In the genomic region with DNA sequence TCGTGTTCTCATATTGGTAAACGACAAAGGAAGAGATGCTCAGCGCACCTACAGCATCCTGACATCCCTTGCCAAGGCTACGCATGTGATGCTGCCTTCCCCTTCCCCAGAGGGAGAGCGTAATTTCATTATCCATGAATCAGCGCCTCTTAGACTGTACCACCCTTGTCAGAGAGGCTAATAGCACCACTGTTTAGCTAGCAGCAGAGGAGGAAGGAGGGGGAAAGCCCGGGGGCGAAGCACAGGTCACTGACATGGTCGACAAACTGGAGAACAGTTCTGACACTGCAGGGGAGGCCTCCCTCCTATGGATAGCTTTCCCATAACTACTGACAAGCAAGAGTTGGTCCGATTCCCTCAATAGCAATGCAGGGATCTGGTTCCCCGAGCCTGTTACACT, we compare ENCODE assay signal across 11 mouse cellular contexts. TPM values are rescaled to one million over a fixed set of nuclear protein-coding genes. Genes with fewer than 3 reads are reported as not detected.
DNase-seq lines count a peak whose midpoint lies in the region; ATAC-seq lines count a peak whose summit lies in the region.
"Had no signal": no experiment of that assay in that cellular context is flagged by ENCODE, and none has a peak within 500 bp of the region (broad histone marks: within the 10 kb centered on the region; RNA-seq: fewer than 3 reads in every experiment).

No protein-coding gene starts in this region.

- no peak overlapping the region; the same call in 1 of the 2 replicates for H3K9ac ChIP-seq in midbrain, embryonic 14.5 days (replicated peaks; ENCODE audit: low read length)
- no peak overlapping the region for H3K9ac ChIP-seq in midbrain, embryonic 11.5 days (ENCODE audit: low read length)
- peak overlapping the region; percentile 49 for H3K9ac ChIP-seq in hindbrain, embryonic 13.5 days
- H3K9ac ChIP-seq: liver, embryonic 13.5 days had no signal

- whole genome bisulfite sequencing in midbrain, embryonic 14.5 days = 61% methylated on average over 11 of the region's 11 CpGs
- 65% methylated on average over 11 of the region's 11 CpGs for WGBS in midbrain, embryonic 11.5 days
- WGBS in hindbrain, embryonic 13.5 days = 37% methylated on average over 11 of the region's 11 CpGs

- peak overlapping the region; percentile 39 for H3K4me2 ChIP-seq in midbrain, embryonic 14.5 days (ENCODE audit: low read length)
- no peak overlapping the region for H3K4me2 ChIP-seq in midbrain, embryonic 11.5 days
- H3K4me2 ChIP-seq in hindbrain, embryonic 13.5 days = peak overlapping the region; percentile 49
- H3K4me2 ChIP-seq: liver, embryonic 13.5 days had no signal

- no peak for ATAC-seq in midbrain, embryonic 14.5 days (ENCODE audit: low FRiP score, low TSS enrichment)
- no peak for ATAC-seq in midbrain, embryonic 11.5 days (ENCODE audit: low FRiP score)
- peak; percentile 29; the same call in 1 of the 2 replicates for ATAC-seq in hindbrain, embryonic 13.5 days (ENCODE audit: low FRiP score)

- no peak overlapping the region; the same call in 1 of the 2 replicates for H3K4me3 ChIP-seq in midbrain, embryonic 14.5 days (replicated peaks; ENCODE audit: low read depth, low read length)
- H3K4me3 ChIP-seq in midbrain, embryonic 11.5 days (ENCODE audit: low read depth, low read length) = no peak overlapping the region
- H3K4me3 ChIP-seq in hindbrain, embryonic 13.5 days = peak overlapping the region; percentile 27
- H3K4me3 ChIP-seq: heart, embryonic 10.5 days; liver, embryonic 13.5 days had no signal

- peaks cover 6% of the 10 kb centered on the region; the same call in 1 of the 2 replicates for H3K27me3 ChIP-seq in midbrain, embryonic 14.5 days (ENCODE audit: control insufficient read depth, insufficient read depth, low read length)
- peaks cover 9% of the 10 kb centered on the region for H3K27me3 ChIP-seq in midbrain, embryonic 11.5 days (ENCODE audit: control insufficient read depth, insufficient read depth, low read length)
- no peaks in the 10 kb centered on the region for H3K27me3 ChIP-seq in hindbrain, embryonic 13.5 days

- H3K4me1 ChIP-seq in midbrain, embryonic 14.5 days (ENCODE audit: control insufficient read depth, insufficient read depth, low read length) = peaks cover 5% of the 10 kb centered on the region; the same call in 1 of the 2 replicates
- H3K4me1 ChIP-seq in midbrain, embryonic 11.5 days (ENCODE audit: control insufficient read depth, insufficient read depth, low read length) = peaks cover 7% of the 10 kb centered on the region
- peaks cover 32% of the 10 kb centered on the region for H3K4me1 ChIP-seq in hindbrain, embryonic 13.5 days (replicated peaks)
- H3K4me1 ChIP-seq: liver, embryonic 13.5 days had no signal

- DNase-seq in cerebellum, adult 11-12 months = peak; percentile 48
- no peak for DNase-seq in cerebellum, postnatal 4 days (ENCODE audit: low spot score in 2 of 2)
- peak; percentile 35 for DNase-seq in midbrain, embryonic 14.5 days
- no peak for DNase-seq in midbrain, embryonic 11.5 days (ENCODE audit: low spot score, missing footprints)
- peak; percentile 10 for DNase-seq in telencephalon, adult 2 months (ENCODE audit: low read depth, low spot score)
- no peak for DNase-seq in ovary, postnatal 14 days (ENCODE audit: low spot score)
- DNase-seq in adipocyte (ENCODE audit: low spot score) = no peak
- DNase-seq: kidney, adult 11 months; liver, embryonic 13.5 days had no signal

- H3K36me3 ChIP-seq in midbrain, embryonic 14.5 days (ENCODE audit: control insufficient read depth, insufficient read depth, low read length) = no peaks in the 10 kb centered on the region
- no peaks in the 10 kb centered on the region for H3K36me3 ChIP-seq in midbrain, embryonic 11.5 days (ENCODE audit: control insufficient read depth, insufficient read depth, low read length)
- H3K36me3 ChIP-seq in hindbrain, embryonic 13.5 days = no peaks in the 10 kb centered on the region
- H3K36me3 ChIP-seq: heart, embryonic 10.5 days; liver, embryonic 13.5 days had no signal

- H3K9me3 ChIP-seq in midbrain, embryonic 14.5 days (ENCODE audit: control insufficient read depth, low read length) = no peaks in the 10 kb centered on the region
- H3K9me3 ChIP-seq in midbrain, embryonic 11.5 days (ENCODE audit: control insufficient read depth, low read length) = no peaks in the 10 kb centered on the region
- no peaks in the 10 kb centered on the region for H3K9me3 ChIP-seq in hindbrain, embryonic 13.5 days
- H3K9me3 ChIP-seq: heart, embryonic 10.5 days; liver, embryonic 13.5 days had no signal

- no peak overlapping the region for H3K27ac ChIP-seq in midbrain, embryonic 14.5 days (replicated peaks; ENCODE audit: low read depth, low read length)
- no peak overlapping the region for H3K27ac ChIP-seq in midbrain, embryonic 11.5 days (ENCODE audit: low read depth, low read length)
- peak overlapping the region; percentile 35 for H3K27ac ChIP-seq in hindbrain, embryonic 13.5 days
- H3K27ac ChIP-seq: heart, embryonic 10.5 days; liver, embryonic 13.5 days had no signal

RNA-seq across cellular contexts. Expression of a gene that starts 6.3 kb away (rescaled TPM):
- polyA plus RNA-seq in midbrain, embryonic 14.5 days (2014; fragmentation: Nextera tagmentation; extraction: Ambion mirVana) = 27.2 and 27.7 TPM in 2 replicates
- polyA plus RNA-seq in midbrain, embryonic 11.5 days (2014; fragmentation: Nextera tagmentation; extraction: Ambion mirVana) = 2.1 and 2.6 TPM in 2 replicates
- polyA plus RNA-seq in hindbrain, embryonic 13.5 days (2015; fragmentation: Nextera tagmentation; extraction: Ambion mirVana) = 27.7 and 28.0 TPM in 2 replicates

Comparison
In these comparisons a context has a peak if more than half of its experiments do, and no peak if none do; other contexts are left out.
1. DNase-seq: peak in cerebellum, adult 11-12 months (single experiment), midbrain, embryonic 14.5 days (single experiment) and telencephalon, adult 2 months (single experiment); none in cerebellum, postnatal 4 days (0 of 2), midbrain, embryonic 11.5 days (single experiment), ovary, postnatal 14 days (single experiment) and adipocyte (single experiment).